Mouse (Mus musculus): ENCODE measurements around the gene Dpf3.

DNA sequence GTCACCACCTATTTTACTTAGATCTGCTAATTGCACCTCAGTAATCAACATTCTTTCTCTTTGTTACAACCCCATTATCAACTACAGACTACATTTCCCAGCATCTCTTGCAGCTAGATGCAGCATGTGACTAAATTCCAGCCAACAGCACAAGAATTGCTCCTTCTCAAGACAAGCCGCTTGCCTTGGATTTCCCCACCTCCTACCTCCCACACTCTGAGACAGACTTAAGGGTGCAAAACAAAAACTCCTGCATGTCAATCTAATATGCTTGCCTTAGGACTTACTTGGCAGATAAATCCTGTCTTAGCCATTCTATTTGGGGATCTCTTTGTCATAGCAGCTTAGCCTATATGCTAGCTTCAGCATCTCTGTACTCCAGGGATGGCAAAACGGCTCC is 43.1 kb downstream of the Dpf3 start:
- TF ChIP-seq CTCF (IDR thresholded peaks at IDR 0.05) (no peak), EP300 (IDR thresholded peaks at IDR 0.05) (no peak)
